Mouse (Mus musculus) MEL (cell line): ENCODE measurements at regions not wholly inside any gene's neighbourhood (a gene's known extent, or its start where the extent isn't known, plus 50 kb on each side); places are given as distances from the start of the nearest gene placed in this dataset.

ENCODE experiments used
- DNase-seq: peaks from one replicate; pipeline ENCODE4 v3.0.0; 2011; ENCODE audit warnings: low read depth, low spot score
- H3K27ac ChIP-seq: 2 replicates; pipeline ENCODE4 v1.5.1; 2012; ENCODE audit warnings: low read depth, mild to moderate bottlenecking, control low read depth, low read length, moderate library complexity; ENCODE audit not compliant: control insufficient read depth
- H3K27me3 ChIP-seq, 2 experiments: fragments of 150-350 bp in 1 of 2; sonication (generic) in 1 of 2; 2 replicates each; pipeline ENCODE4 v1.6.1; 2012; ENCODE audit warnings: low read length in 2 of 2, mild to moderate bottlenecking in 2 of 2, improper control_type of control experiment in 1 of 2, moderate library complexity in 1 of 2; ENCODE audit not compliant: insufficient read depth in 2 of 2, control insufficient read depth in 1 of 2
- H3K36me3 ChIP-seq, 2 experiments: 2 replicates each; pipeline ENCODE4 v1.6.1; 2012 to 2014; ENCODE audit warnings: low read length in 2 of 2, improper control_type of control experiment in 1 of 2, inconsistent platforms in 1 of 2, mild to moderate bottlenecking in 1 of 2; ENCODE audit not compliant: insufficient read depth in 2 of 2, control insufficient read depth in 1 of 2
- H3K4me1 ChIP-seq, 2 experiments: fragments of 150-350 bp in 1 of 2; sonication (generic) in 1 of 2; 2 replicates each; pipeline ENCODE4 v1.6.1; 2012; ENCODE audit warnings: low read length in 2 of 2, improper control_type of control experiment in 1 of 2, mild to moderate bottlenecking in 1 of 2; ENCODE audit not compliant: insufficient read depth in 2 of 2, control insufficient read depth in 1 of 2
- H3K4me3 ChIP-seq, 2 experiments: fragments of 150-350 bp in 1 of 2; sonication (generic) in 1 of 2; 2 replicates each; pipeline ENCODE4 v1.5.1; 2012; ENCODE audit warnings: low read depth in 2 of 2, low read length in 2 of 2, mild to moderate bottlenecking in 2 of 2, moderate library complexity in 2 of 2, control low read depth in 1 of 2, improper control_type of control experiment in 1 of 2; ENCODE audit not compliant: control insufficient read depth in 1 of 2, insufficient read depth in 1 of 2
- H3K79me2 ChIP-seq: 2 replicates; pipeline ENCODE4 v1.6.1; 2012; ENCODE audit warnings: mild to moderate bottlenecking, low read length, moderate library complexity; ENCODE audit not compliant: control insufficient read depth, poor library complexity, insufficient read depth
- H3K9ac ChIP-seq: 2 replicates; pipeline ENCODE4 v1.6.1; 2012; ENCODE audit warnings: low read depth, mild to moderate bottlenecking, control low read depth, low read length, moderate library complexity; ENCODE audit not compliant: control insufficient read depth, poor library complexity, severe bottlenecking
- H3K9me3 ChIP-seq: fragments of 150-350 bp; sonication (generic); replicated peaks from 2 replicates; pipeline ENCODE4 v1.6.1; 2012; ENCODE audit warnings: mild to moderate bottlenecking, low read length, improper control_type of control experiment, moderate library complexity; ENCODE audit not compliant: insufficient read depth
- BHLHE40 ChIP-seq: IDR thresholded peaks from 2 replicates; pipeline ENCODE4 v1.6.1; 2012; ENCODE audit warnings: low read depth, mild to moderate bottlenecking, inconsistent platforms, low read length, improper control_type of control experiment, borderline replicate concordance
- CHD2 ChIP-seq: IDR thresholded peaks from 2 replicates; pipeline ENCODE4 v1.6.1; 2011; ENCODE audit warnings: low read length, improper control_type of control experiment
- E2F4 ChIP-seq: IDR thresholded peaks from 2 replicates; pipeline ENCODE4 v1.6.1; 2011; ENCODE audit warnings: low read depth, low read length, improper control_type of control experiment, borderline replicate concordance
- ELF1 ChIP-seq: IDR thresholded peaks from 2 replicates; pipeline ENCODE4 v1.6.1; 2014; ENCODE audit warnings: low read depth, mild to moderate bottlenecking, inconsistent platforms, low read length, improper control_type of control experiment, moderate library complexity
- EP300 ChIP-seq, 2 experiments: IDR thresholded peaks; 2 replicates each; pipeline ENCODE4 v1.6.1; 2011; ENCODE audit warnings: improper control_type of control experiment in 2 of 2, low read length in 2 of 2, low read depth in 1 of 2, mild to moderate bottlenecking in 1 of 2
- ETS1 ChIP-seq: IDR thresholded peaks from 2 replicates; pipeline ENCODE4 v1.6.1; 2012; ENCODE audit warnings: low read depth, mild to moderate bottlenecking, inconsistent platforms, low read length, improper control_type of control experiment, moderate library complexity
- MXI1 ChIP-seq: IDR thresholded peaks from 2 replicates; pipeline ENCODE4 v1.6.1; 2011; ENCODE audit warnings: mild to moderate bottlenecking, low read depth, low read length, improper control_type of control experiment
- MYC ChIP-seq: IDR thresholded peaks from 2 replicates; pipeline ENCODE4 v1.6.1; 2011; ENCODE audit warnings: low read depth, mild to moderate bottlenecking, low read length, improper control_type of control experiment, moderate library complexity
- NRF1 ChIP-seq: IDR thresholded peaks from 2 replicates; pipeline ENCODE4 v1.6.1; 2014; ENCODE audit warnings: low read depth, mild to moderate bottlenecking, inconsistent platforms, low read length, improper control_type of control experiment, moderate library complexity; ENCODE audit not compliant: poor library complexity, insufficient read depth, severe bottlenecking
- SMC3 ChIP-seq: IDR thresholded peaks from 2 replicates; pipeline ENCODE4 v1.6.1; 2011; ENCODE audit warnings: low read depth, low read length, improper control_type of control experiment
- TAL1 ChIP-seq: IDR thresholded peaks from 2 replicates; pipeline ENCODE4 v1.6.1; 2012; ENCODE audit warnings: mild to moderate bottlenecking, inconsistent platforms, low read length, moderate library complexity, mixed read lengths
- TBP ChIP-seq: IDR thresholded peaks from 2 replicates; pipeline ENCODE4 v1.8.0; 2011; ENCODE audit warnings: low read depth, low read length, improper control_type of control experiment
- TCF12 ChIP-seq: IDR thresholded peaks from 2 replicates; pipeline ENCODE4 v1.6.1; 2014; ENCODE audit warnings: low read depth, mild to moderate bottlenecking, inconsistent platforms, low read length, improper control_type of control experiment, moderate library complexity
- UBTF ChIP-seq: IDR thresholded peaks from 2 replicates; pipeline ENCODE4 v1.6.1; 2012; ENCODE audit warnings: low read depth, mild to moderate bottlenecking, inconsistent platforms, low read length, improper control_type of control experiment, moderate library complexity, borderline replicate concordance; ENCODE audit not compliant: insufficient read depth
- USF1 ChIP-seq: IDR thresholded peaks from 2 replicates; pipeline ENCODE4 v1.6.1; 2014; ENCODE audit warnings: low read depth, mild to moderate bottlenecking, inconsistent platforms, low read length, improper control_type of control experiment, moderate library complexity
- ZC3H11A ChIP-seq: IDR thresholded peaks from 2 replicates; pipeline ENCODE4 v1.6.1; 2012; ENCODE audit warnings: low read depth, mild to moderate bottlenecking, inconsistent platforms, low read length, improper control_type of control experiment
- ZKSCAN1 ChIP-seq: IDR thresholded peaks from 2 replicates; pipeline ENCODE4 v1.6.1; 2012; ENCODE audit warnings: low read depth, mild to moderate bottlenecking, inconsistent platforms, low read length, improper control_type of control experiment, moderate library complexity
- ZMIZ1 ChIP-seq: IDR thresholded peaks from 2 replicates; pipeline ENCODE4 v1.6.1; 2012; ENCODE audit warnings: low read depth, mild to moderate bottlenecking, inconsistent platforms, low read length, improper control_type of control experiment, moderate library complexity

DNA sequence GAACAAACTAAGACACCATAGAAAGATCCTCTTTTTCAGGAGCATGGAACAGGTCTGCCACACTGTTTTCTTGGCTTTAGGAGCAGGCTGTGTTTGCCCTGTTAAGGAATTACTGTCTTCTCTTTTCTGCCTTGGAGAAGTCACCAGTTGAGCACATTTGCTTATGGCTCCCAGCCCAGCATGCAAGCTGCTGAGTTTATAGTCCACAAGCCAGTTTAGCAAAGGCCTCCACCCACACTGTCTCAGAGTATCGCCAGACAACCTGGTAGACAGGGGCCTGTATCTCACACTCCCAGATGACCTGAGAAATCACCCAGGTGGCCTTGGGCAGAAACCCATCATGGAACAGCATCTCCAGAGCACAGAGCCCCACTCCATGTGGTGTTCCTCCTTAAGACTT, 322.1 kb downstream of the Prdm2 start:
- no peaks in the 10 kb centered on the region for H3K27me3 ChIP-seq
- no peak overlapping the region for H3K9ac ChIP-seq
- no peak overlapping the region for H3K4me3 ChIP-seq
- no peaks in the 10 kb centered on the region for H3K36me3 ChIP-seq
- no peak overlapping the region for H3K27ac ChIP-seq
- no peaks in the 10 kb centered on the region for H3K79me2 ChIP-seq
- no peak for TF ChIP-seq MYC
- no peak for TF ChIP-seq ZC3H11A
- no peak for TF ChIP-seq UBTF
- TF ChIP-seq NRF1: no peak
- H3K4me1 ChIP-seq: no peaks in the 10 kb centered on the region
- no peaks in the 10 kb centered on the region for H3K9me3 ChIP-seq
- no peak for DNase-seq

- DNase-seq: no peak
- TF ChIP-seq BHLHE40: no peak
- TF ChIP-seq E2F4: no peak
- TF ChIP-seq ZKSCAN1: no peak
- TF ChIP-seq CHD2: no peak
- TF ChIP-seq ZMIZ1: no peak
- TF ChIP-seq USF1: no peak
- no peak for TF ChIP-seq TBP
- TF ChIP-seq EP300 (IDR thresholded peaks at IDR 0.05; ENCODE audit: low read depth in 1 of 2, low read length in 2 of 2): no peak
- TF ChIP-seq SMC3: no peak
- TF ChIP-seq TCF12: no peak
- no peak for TF ChIP-seq MXI1
- no peak for TF ChIP-seq ETS1
- TF ChIP-seq ELF1: no peak
- no peak for TF ChIP-seq TAL1
- Histone ChIP-seq H3K9ac (no peak overlapping the region), H3K4me1 (no peaks in the 10 kb centered on the region), H3K4me3 (no peak overlapping the region), H3K36me3 (no peaks in the 10 kb centered on the region), H3K9me3 (no peaks in the 10 kb centered on the region), H3K27ac (no peak overlapping the region), H3K27me3 (no peaks in the 10 kb centered on the region), H3K79me2 (no peaks in the 10 kb centered on the region)
These were observed 323.9 kb downstream of the Prdm2 start for GRCm38 (mm10) chr4:142888891-142889290.
